Comparison of ENCODE assay signal across 15 mouse cellular contexts in the genomic region with DNA sequence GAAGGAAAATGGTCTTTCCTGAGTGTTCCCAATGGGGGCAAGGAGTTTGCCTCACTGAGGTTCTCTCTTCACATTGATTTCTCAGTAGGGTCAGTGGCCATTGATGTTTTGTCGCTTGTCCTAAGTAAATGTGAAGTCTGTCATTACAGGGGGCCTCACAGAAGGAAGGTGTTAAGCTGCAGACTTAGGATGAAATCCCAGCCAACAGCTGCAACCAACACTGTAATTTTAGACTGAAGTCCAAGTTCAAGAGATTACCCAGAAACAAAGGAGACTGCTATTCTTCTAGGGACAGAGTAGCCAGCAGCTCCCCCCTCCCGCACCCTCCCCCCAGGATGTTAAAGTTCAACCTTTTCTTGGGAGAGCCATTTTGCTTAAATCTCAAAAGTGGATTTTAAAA.
DNase-seq lines count a peak whose midpoint lies in the region; ATAC-seq and TF ChIP-seq lines count a peak whose summit lies in the region.
"Had no signal": no experiment of that assay in that cellular context is flagged by ENCODE, and none has a peak within 500 bp of the region (broad histone marks: within the 10 kb centered on the region; RNA-seq: fewer than 3 reads in every experiment).

No protein-coding gene starts in this region.

- WGBS in kidney, adult 2 months: 76% methylated on average over 2 of the region's 2 CpGs
- WGBS in kidney, embryonic 14.5 days: 73% methylated on average over 2 of the region's 2 CpGs
- WGBS in lung, embryonic 16.5 days: 64% methylated on average over 2 of the region's 2 CpGs
- 81% methylated on average over 2 of the region's 2 CpGs for WGBS in stomach, embryonic 16.5 days

- ATAC-seq in kidney, embryonic 14.5 days (ENCODE audit: low FRiP score, low TSS enrichment): no peak
- no peak for ATAC-seq in lung, embryonic 16.5 days (ENCODE audit: low read depth)
- ATAC-seq in stomach, embryonic 16.5 days (ENCODE audit: insufficient read depth, low FRiP score): no peak
- ATAC-seq: forebrain, embryonic 14.5 days had no signal

- no peaks in the 10 kb centered on the region for H3K36me3 ChIP-seq in kidney, adult 2 months (ENCODE audit: control insufficient read depth, insufficient read depth, low read length)
- no peaks in the 10 kb centered on the region for H3K36me3 ChIP-seq in kidney, embryonic 14.5 days (ENCODE audit: control insufficient read depth, insufficient read depth, low read length)
- no peaks in the 10 kb centered on the region for H3K36me3 ChIP-seq in lung, embryonic 16.5 days (ENCODE audit: control insufficient read depth, insufficient read depth, low read length)
- H3K36me3 ChIP-seq in stomach, embryonic 16.5 days (ENCODE audit: control insufficient read depth, insufficient read depth, low read length): no peaks in the 10 kb centered on the region
- H3K36me3 ChIP-seq: hindbrain, embryonic 10.5 days; midbrain, embryonic 12.5 days; neural tube, embryonic 15.5 days had no signal

- no peak overlapping the region for H3K9ac ChIP-seq in kidney, embryonic 14.5 days (ENCODE audit: low read depth, low read length)
- no peak overlapping the region for H3K9ac ChIP-seq in lung, embryonic 16.5 days (ENCODE audit: low read length)
- H3K9ac ChIP-seq in stomach, embryonic 16.5 days (ENCODE audit: low read length): no peak overlapping the region
- H3K9ac ChIP-seq: liver, embryonic 14.5 days; midbrain, embryonic 12.5 days; neural tube, embryonic 15.5 days had no signal

- intact Hi-C loops in gastrocnemius, adult 2 months (cut with DNase I): no loop called here

- no peak for DNase-seq in gastrocnemius, adult 2 months
- DNase-seq in gastrocnemius, postnatal 10 days: no peak
- no peak for DNase-seq in kidney, adult 2 months
- no peak for DNase-seq in lung, adult 18-20 months
- no peak for DNase-seq in right cerebral cortex, postnatal 10 days (ENCODE audit: low spot score in 2 of 2)
- DNase-seq: cerebellum, postnatal 14 days had no signal

- TF ChIP-seq POLR2A in kidney, adult 2 months (IDR thresholded peaks at IDR 0.05; ENCODE audit: low read depth, low read length): no peak

- H3K4me3 ChIP-seq in gastrocnemius, adult 2 months: no peak overlapping the region
- H3K4me3 ChIP-seq in kidney, adult 2 months (ENCODE audit: insufficient read depth, low read depth, low read length): no peak overlapping the region
- H3K4me3 ChIP-seq in kidney, embryonic 14.5 days (ENCODE audit: low read length): no peak overlapping the region
- H3K4me3 ChIP-seq in lung, embryonic 16.5 days (ENCODE audit: low read length): no peak overlapping the region
- H3K4me3 ChIP-seq in stomach, embryonic 16.5 days (replicated peaks; ENCODE audit: low read length): no peak overlapping the region
- H3K4me3 ChIP-seq: erythroblast, embryonic 14.5 days; hindbrain, embryonic 10.5 days; midbrain, embryonic 12.5 days; neural tube, embryonic 15.5 days had no signal

- H3K27me3 ChIP-seq in kidney, adult 2 months (replicated peaks; ENCODE audit: control insufficient read depth, insufficient read depth, low read length): no peaks in the 10 kb centered on the region
- no peaks in the 10 kb centered on the region; the same call in 1 of the 2 replicates for H3K27me3 ChIP-seq in kidney, embryonic 14.5 days (ENCODE audit: control insufficient read depth, insufficient read depth, low read length)
- no peaks in the 10 kb centered on the region for H3K27me3 ChIP-seq in lung, embryonic 16.5 days (ENCODE audit: control insufficient read depth, insufficient read depth, low read depth, low read length)
- no peaks in the 10 kb centered on the region; the same call in 1 of the 2 replicates for H3K27me3 ChIP-seq in stomach, embryonic 16.5 days (ENCODE audit: control insufficient read depth, insufficient read depth, low read length)

- no peak for TF ChIP-seq CTCF in gastrocnemius, adult 2 months (IDR thresholded peaks at IDR 0.05)
- no peak for TF ChIP-seq CTCF in kidney, adult 2 months (conservative IDR thresholded peaks at IDR 0.05; ENCODE audit: insufficient read depth, insufficient read length, low read depth, low read length)

- H3K4me1 ChIP-seq in kidney, adult 2 months (ENCODE audit: control insufficient read depth, insufficient read depth, low read length): no peaks in the 10 kb centered on the region; the same call in 1 of the 2 replicates
- H3K4me1 ChIP-seq in kidney, embryonic 14.5 days (ENCODE audit: control insufficient read depth, insufficient read depth, low read length): no peaks in the 10 kb centered on the region
- H3K4me1 ChIP-seq in lung, embryonic 16.5 days (replicated peaks; ENCODE audit: control insufficient read depth, insufficient read depth, low read length): no peaks in the 10 kb centered on the region
- no peaks in the 10 kb centered on the region for H3K4me1 ChIP-seq in stomach, embryonic 16.5 days (ENCODE audit: control insufficient read depth, insufficient read depth, low read length)
- H3K4me1 ChIP-seq: hindbrain, embryonic 10.5 days; midbrain, embryonic 12.5 days; neural tube, embryonic 15.5 days had no signal

- H3K4me2 ChIP-seq in kidney, embryonic 14.5 days (replicated peaks; ENCODE audit: low read depth, low read length): no peak overlapping the region
- H3K4me2 ChIP-seq in lung, embryonic 16.5 days (ENCODE audit: low read depth, low read length): no peak overlapping the region
- H3K4me2 ChIP-seq in stomach, embryonic 16.5 days (ENCODE audit: low read depth, low read length): no peak overlapping the region
- H3K4me2 ChIP-seq: midbrain, embryonic 12.5 days; neural tube, embryonic 15.5 days had no signal

- H3K9me3 ChIP-seq in kidney, embryonic 14.5 days (ENCODE audit: control insufficient read depth, low read length): no peaks in the 10 kb centered on the region
- H3K9me3 ChIP-seq in lung, embryonic 16.5 days (ENCODE audit: control insufficient read depth, low read length): no peaks in the 10 kb centered on the region
- no peaks in the 10 kb centered on the region for H3K9me3 ChIP-seq in stomach, embryonic 16.5 days (replicated peaks; ENCODE audit: control insufficient read depth, low read length)
- H3K9me3 ChIP-seq: hindbrain, embryonic 10.5 days; midbrain, embryonic 12.5 days; neural tube, embryonic 15.5 days had no signal

- H3K27ac ChIP-seq in gastrocnemius, adult 2 months: peak overlapping the region; percentile 72
- H3K27ac ChIP-seq in kidney, adult 2 months (ENCODE audit: insufficient read depth, low read depth, low read length): peak overlapping the region; percentile 61
- no peak overlapping the region for H3K27ac ChIP-seq in kidney, embryonic 14.5 days (ENCODE audit: low read depth, low read length)
- H3K27ac ChIP-seq in lung, embryonic 16.5 days (ENCODE audit: low read length): peak overlapping the region; percentile 74
- peak overlapping the region; percentile 69 for H3K27ac ChIP-seq in stomach, embryonic 16.5 days (ENCODE audit: low read length)
- H3K27ac ChIP-seq: hindbrain, embryonic 10.5 days; liver, embryonic 14.5 days; midbrain, embryonic 12.5 days; neural tube, embryonic 15.5 days had no signal
